Comparison of ENCODE assay signal across 22 mouse cellular contexts in the genomic region with DNA sequence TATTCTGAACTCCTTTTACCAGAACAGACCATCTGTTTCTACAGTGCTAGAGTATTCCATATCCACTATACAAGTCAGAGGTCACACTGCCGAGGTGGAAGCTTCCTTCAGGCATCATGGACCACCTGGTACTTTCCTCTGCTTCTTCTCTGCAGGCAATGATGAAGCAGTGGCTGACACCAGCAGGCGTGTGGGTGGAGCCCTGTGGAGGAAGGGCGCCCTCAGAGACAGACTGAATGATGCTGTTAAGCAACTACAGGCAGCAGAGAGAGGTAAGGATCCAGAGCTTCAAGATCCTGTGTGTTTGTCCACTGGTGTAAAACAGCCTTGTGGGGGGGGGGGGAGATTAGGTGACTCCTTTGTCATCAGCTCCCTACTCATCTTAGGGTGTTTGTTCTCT.
DNase-seq lines count a peak whose midpoint lies in the region; ATAC-seq lines count a peak whose summit lies in the region.
"Had no signal": no experiment of that assay in that cellular context is flagged by ENCODE, and none has a peak within 500 bp of the region (broad histone marks: within the 10 kb centered on the region; RNA-seq: fewer than 3 reads in every experiment).

No protein-coding gene starts in this region.

- no peaks in the 10 kb centered on the region for H3K27me3 ChIP-seq in kidney, embryonic 14.5 days (ENCODE audit: control insufficient read depth, insufficient read depth, low read length)
- H3K27me3 ChIP-seq in kidney, embryonic 16.5 days (ENCODE audit: insufficient read depth, low read length), result no peaks in the 10 kb centered on the region
- H3K27me3 ChIP-seq: CH12.LX; embryonic facial prominence, embryonic 12.5 days; embryonic facial prominence, embryonic 15.5 days; heart, embryonic 13.5 days had no signal

- peak; percentile 8 for DNase-seq in right cerebral cortex, adult 18-20 months
- no peak for DNase-seq in right cerebral cortex, postnatal 10 days (ENCODE audit: low spot score in 2 of 2)
- DNase-seq in brain, adult 2 months (ENCODE audit: low read depth, low spot score), result peak; percentile 54
- no peak for DNase-seq in thymus, postnatal 25 days
- DNase-seq: cerebellum, adult 11 months; cerebellum, adult 2 months; cerebellum, adult 9-11 months; cerebellum, postnatal 25 days; forebrain, postnatal 0 days; gastrocnemius, postnatal 36 days had no signal

- ATAC-seq in kidney, embryonic 14.5 days (ENCODE audit: low FRiP score, low TSS enrichment), result peak; percentile 46; the same call in 1 of the 2 replicates
- no peak for ATAC-seq in kidney, embryonic 16.5 days (ENCODE audit: low FRiP score, low TSS enrichment)
- ATAC-seq: forebrain, embryonic 14.5 days; forebrain, postnatal 0 days; hindbrain, postnatal 0 days; inflammation-experienced regulatory T-cells, adult 6 months had no signal

- WGBS in kidney, embryonic 14.5 days, result 73% methylated on average over 3 of the region's 3 CpGs
- 70% methylated on average over 3 of the region's 3 CpGs for WGBS in kidney, embryonic 16.5 days

- H3K9me3 ChIP-seq in kidney, embryonic 14.5 days (ENCODE audit: control insufficient read depth, low read length), result no peaks in the 10 kb centered on the region
- H3K9me3 ChIP-seq in kidney, embryonic 16.5 days (ENCODE audit: low read length), result no peaks in the 10 kb centered on the region
- H3K9me3 ChIP-seq: embryonic facial prominence, embryonic 12.5 days; embryonic facial prominence, embryonic 15.5 days; heart, embryonic 10.5 days; heart, embryonic 13.5 days had no signal

- no peak overlapping the region for H3K4me3 ChIP-seq in kidney, embryonic 14.5 days (ENCODE audit: low read length)
- H3K4me3 ChIP-seq in kidney, embryonic 16.5 days (ENCODE audit: low read length), result no peak overlapping the region
- H3K4me3 ChIP-seq: embryonic facial prominence, embryonic 12.5 days; embryonic facial prominence, embryonic 15.5 days; heart, adult 2 months; heart, embryonic 10.5 days; heart, embryonic 13.5 days had no signal

- peaks cover 18% of the 10 kb centered on the region; the same call in 1 of the 2 replicates for H3K36me3 ChIP-seq in kidney, embryonic 14.5 days (ENCODE audit: control insufficient read depth, insufficient read depth, low read length)
- peaks cover 27% of the 10 kb centered on the region for H3K36me3 ChIP-seq in kidney, embryonic 16.5 days (ENCODE audit: insufficient read depth, low read length)

- H3K4me1 ChIP-seq in kidney, embryonic 14.5 days (ENCODE audit: control insufficient read depth, insufficient read depth, low read length), result no peaks in the 10 kb centered on the region
- H3K4me1 ChIP-seq in kidney, embryonic 16.5 days (ENCODE audit: insufficient read depth, low read length), result no peaks in the 10 kb centered on the region
- H3K4me1 ChIP-seq: embryonic facial prominence, embryonic 12.5 days; embryonic facial prominence, embryonic 15.5 days; heart, embryonic 10.5 days; heart, embryonic 13.5 days had no signal

- H3K27ac ChIP-seq in kidney, embryonic 14.5 days (ENCODE audit: low read depth, low read length), result no peak overlapping the region
- no peak overlapping the region for H3K27ac ChIP-seq in kidney, embryonic 16.5 days (ENCODE audit: low read length)
- H3K27ac ChIP-seq: embryonic facial prominence, embryonic 12.5 days; embryonic facial prominence, embryonic 15.5 days; heart, adult 2 months; heart, embryonic 10.5 days; heart, embryonic 13.5 days; hindbrain, embryonic 14.5 days; hindbrain, postnatal 0 days had no signal

- no peak overlapping the region for H3K9ac ChIP-seq in kidney, embryonic 14.5 days (ENCODE audit: low read depth, low read length)
- no peak overlapping the region for H3K9ac ChIP-seq in kidney, embryonic 16.5 days (replicated peaks; ENCODE audit: low read length)
- H3K9ac ChIP-seq: embryonic facial prominence, embryonic 12.5 days; embryonic facial prominence, embryonic 15.5 days; forebrain, postnatal 0 days; heart, embryonic 13.5 days; hindbrain, embryonic 14.5 days had no signal

- no peak overlapping the region for H3K4me2 ChIP-seq in kidney, embryonic 14.5 days (replicated peaks; ENCODE audit: low read depth, low read length)
- H3K4me2 ChIP-seq in kidney, embryonic 16.5 days (replicated peaks; ENCODE audit: low read depth, low read length), result no peak overlapping the region
- H3K4me2 ChIP-seq: embryonic facial prominence, embryonic 12.5 days; embryonic facial prominence, embryonic 15.5 days; heart, embryonic 13.5 days; hindbrain, embryonic 14.5 days had no signal

Comparison
In these comparisons a context has a peak if more than half of its experiments do, and no peak if none do; other contexts are left out.
1. DNase-seq: peak in right cerebral cortex, adult 18-20 months (single experiment) and brain, adult 2 months (single experiment); none in right cerebral cortex, postnatal 10 days (0 of 2) and thymus, postnatal 25 days (single experiment).